Mouse (Mus musculus): ENCODE measurements at regions not wholly inside any gene's neighbourhood (a gene's known extent, or its start where the extent isn't known, plus 50 kb on each side); places are given as distances from the start of the nearest gene placed in this dataset.
A peak's percentile ranks its signal among the peaks of the same experiment; 100 is the strongest.

- no peak for DNase-seq
Measured at GRCm38 (mm10) chr5:139598715-139599114, 55.4 kb downstream of the Uncx start.

GRCm38 (mm10) chr5:139599191-139599937 lies 56.1 kb downstream of the Uncx start:
- DNase-seq, result peak; percentile 91

- no peak for DNase-seq
Measured at GRCm38 (mm10) chr5:139600213-139600612, 56.9 kb downstream of the Uncx start.

DNA sequence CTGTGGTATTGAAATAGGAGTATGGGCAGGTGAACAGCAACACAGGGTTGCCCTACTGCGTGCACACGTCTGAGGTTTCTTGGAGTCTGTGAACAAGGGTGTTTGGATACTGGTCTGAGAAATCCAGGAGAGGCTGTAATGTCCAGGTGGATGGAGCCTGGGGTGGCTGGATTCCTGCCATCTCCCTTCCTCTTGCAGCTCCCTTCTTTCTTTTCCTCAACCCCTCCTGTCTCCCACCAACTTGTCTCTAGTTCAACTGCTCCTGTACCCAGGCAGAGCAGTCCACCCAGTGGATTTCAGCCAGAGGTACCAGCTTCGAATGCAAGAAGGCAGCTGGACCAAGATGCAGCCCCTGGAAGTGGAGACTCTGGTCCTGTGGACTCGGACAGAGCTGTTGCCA lies 59.6 kb downstream of the Uncx start:
- no peak for DNase-seq

DNA sequence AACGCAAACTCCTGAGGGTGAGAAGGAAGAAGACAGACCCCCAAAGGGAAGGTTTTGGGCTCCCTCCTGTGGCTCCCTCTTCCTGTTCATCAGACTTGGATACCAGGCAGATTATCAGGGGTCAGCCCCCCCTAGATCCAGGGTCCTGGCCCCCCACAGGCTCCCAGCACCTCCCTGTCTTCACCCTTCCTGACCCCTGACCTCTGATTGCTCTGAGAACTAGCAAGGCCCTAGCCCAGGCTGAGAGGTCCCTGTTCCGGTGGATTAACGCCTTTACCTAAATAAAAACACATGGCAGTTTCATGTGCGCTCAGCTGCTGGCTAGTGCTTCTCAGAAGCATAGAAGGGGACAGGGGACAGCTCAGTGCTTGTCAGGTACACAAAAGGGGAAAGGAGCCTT lies 60.2 kb downstream of the Uncx start:
- DNase-seq, result no peak

DNA sequence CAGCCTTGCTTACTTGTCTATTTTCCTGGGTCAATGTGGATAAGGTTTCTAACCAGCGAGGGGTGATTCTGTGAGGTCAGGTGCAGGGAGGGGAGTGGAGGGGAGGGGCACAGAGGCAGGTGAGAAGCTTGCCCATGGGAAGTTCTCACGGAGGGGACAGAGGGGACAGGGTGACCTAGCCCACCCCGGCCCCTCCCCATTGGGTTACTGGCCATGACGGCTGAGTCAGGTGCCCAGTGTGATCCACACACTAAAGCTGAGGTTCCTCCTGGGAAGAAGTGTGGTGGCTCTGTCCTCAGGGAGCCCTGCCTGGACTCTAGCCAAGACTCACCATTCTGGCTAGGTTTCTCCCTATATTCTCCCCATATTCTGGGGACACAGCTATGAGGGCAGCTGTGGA lies 61.0 kb downstream of the Uncx start:
- no peak for DNase-seq

GRCm38 (mm10) chr5:139610610-139611520 lies 67.6 kb downstream of the Uncx start:
- DNase-seq, result no peak

DNA sequence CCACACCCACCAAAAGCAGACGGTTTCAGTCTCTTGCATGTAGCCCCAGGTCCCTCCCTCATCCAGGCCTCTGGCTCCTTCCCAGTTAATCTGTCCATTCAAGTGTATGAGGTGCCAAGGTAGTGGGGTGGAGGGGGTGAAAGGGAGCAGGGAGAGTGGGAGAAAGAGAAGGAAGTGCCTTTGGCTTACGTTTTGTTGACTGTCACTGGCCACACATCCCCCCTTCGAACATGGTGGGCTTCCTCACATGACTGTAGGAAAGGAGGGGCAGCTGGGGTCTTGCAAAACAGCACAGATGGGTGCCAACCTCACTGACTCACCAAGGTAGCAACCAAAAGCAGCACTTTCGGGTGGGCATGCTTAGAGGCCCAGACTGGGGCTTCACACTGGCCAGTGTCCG lies 68.9 kb downstream of the Uncx start:
- DNase-seq, result no peak

DNA sequence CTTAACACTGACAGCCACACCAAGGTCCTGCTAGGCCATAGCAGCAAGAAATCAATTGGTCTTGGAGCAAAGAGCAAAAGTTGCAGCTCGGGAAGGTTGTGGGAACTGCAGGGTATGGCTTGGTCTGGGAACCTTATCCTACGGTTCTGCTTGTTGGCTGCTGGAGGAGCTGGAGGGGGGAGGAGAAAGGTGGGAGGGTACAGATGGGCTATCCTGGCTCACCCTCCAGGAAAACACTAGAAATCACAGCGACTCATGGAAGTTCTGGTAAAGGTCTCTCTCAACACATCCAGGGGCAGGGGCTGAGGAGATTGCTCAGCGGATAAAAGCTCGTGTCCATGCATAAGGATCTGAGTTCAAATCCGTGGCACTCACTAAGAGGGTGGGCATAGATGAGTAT lies 69.4 kb downstream of the Uncx start:
- no peak for DNase-seq

- DNase-seq, result no peak
Measured at GRCm38 (mm10) chr5:139613601-139614000, 70.3 kb downstream of the Uncx start.

DNA sequence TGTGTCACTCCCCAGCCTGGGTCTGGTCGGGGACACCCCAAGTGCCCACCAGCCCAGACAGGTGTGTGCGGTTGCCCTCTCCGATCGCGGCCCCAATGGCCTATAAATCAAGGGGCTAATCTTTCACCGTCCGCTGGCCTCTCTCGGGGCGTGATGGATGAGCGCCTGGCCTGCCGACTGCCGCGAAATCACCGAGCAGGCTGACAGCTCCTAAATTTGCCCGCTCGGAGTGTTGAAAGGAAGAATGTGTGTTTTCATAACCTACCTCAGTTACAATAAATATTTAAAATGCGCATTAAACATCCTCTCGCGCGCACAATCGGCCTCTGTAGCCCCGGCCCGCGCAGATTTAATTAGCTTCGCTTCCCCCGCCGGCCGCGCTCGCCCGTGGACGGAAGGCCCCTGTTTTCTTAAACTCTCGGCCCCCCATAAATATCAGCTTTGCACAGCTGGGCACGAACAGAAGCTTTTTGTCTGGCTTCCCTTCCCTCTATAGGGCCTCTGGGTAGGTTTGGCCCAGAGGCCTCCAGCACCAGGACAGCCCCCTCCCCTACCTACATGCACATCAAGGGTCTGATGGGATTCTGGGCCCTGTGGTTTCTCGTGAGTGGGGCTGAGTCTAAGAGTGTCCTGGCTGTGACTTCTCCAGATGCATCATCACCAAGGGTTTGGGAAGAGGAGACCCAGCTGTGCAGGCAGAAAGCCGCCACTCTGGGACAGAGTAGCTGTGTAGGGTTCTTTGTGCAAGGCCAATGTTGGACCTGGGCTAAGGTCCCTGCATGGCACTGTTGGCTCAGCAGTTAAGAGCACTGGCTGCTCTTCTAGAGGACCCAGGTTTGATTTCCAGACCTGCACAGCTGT lies 76.2 kb downstream of the Uncx start:
- no peak for DNase-seq

DNA sequence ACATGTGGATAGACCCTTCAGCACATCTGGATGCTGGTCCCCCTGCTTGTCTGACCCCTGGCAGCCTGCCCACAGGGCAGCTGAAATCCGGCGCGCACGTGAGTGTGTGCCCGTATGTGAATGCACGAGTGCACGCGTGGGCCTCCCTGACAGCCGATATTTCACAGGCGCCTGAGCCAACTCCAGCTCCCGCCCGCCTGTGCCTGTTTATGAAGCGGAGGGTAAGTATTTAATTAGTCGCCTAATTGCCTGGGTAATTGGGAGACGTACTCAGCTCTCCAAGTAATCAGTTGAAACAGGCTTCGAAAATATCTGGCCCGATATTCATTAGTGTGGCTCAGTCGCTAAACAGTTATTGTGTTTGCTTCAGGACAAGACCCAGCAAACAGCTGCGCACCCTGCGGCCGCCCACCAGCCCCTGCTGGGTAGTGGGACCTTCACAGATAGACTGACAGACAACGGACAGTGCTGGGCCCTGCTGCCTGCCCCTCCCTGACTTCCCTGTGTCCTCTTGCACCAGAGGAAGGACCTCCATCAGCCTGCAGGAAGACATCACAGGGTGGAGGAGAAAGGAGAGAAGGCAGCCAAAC lies 82.7 kb downstream of the Uncx start:
- no peak for DNase-seq

- DNase-seq, result no peak
Measured at GRCm38 (mm10) chr5:139627552-139627951, 84.3 kb downstream of the Uncx start.

DNA sequence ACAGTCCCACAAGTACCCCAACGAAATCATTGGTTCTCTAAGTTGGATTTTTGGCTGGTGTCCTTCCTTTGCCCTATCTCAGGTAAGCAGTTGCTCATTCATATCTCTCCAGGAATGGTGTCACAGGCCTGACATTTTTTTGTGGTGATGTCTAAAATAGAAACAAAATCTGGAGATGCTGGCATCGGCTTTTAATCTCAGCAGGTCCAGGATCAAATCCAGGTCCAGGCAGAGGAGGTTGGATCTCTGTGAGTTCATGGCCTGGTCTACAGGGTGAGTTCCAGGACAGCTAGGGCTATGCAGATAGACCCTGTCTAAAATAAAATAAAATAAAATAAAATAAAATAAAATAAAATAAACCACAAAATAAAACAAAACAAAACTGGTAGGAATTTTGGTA lies 93.7 kb downstream of the Uncx start:
- no peak for DNase-seq

- no peak for DNase-seq
Measured at GRCm38 (mm10) chr5:139640652-139641612, 95.2 kb downstream of the Micall2 start.

GRCm38 (mm10) chr5:139644816-139645215 lies 91.3 kb downstream of the Micall2 start:
- no peak for DNase-seq

- no peak for DNase-seq
Measured at GRCm38 (mm10) chr5:139651041-139651440, 85.1 kb downstream of the Micall2 start.
